Mouse (Mus musculus): ENCODE data around the gene Gtpbp4. TPM values are rescaled to one million over a fixed set of nuclear protein-coding genes. Genes with fewer than 3 reads are reported as not detected.

The Gtpbp4 gene
- polyA plus RNA-seq, 1 experiment from 2014 or later, result 61.0 TPM

GRCm38 (mm10) chr13:8933499-8933898 lies 62.4 kb downstream of the Gtpbp4 start:
- no peak overlapping the region for H3K4me2 ChIP-seq (ENCODE audit: low read length)
- ATAC-seq (replicated peaks; ENCODE audit: low FRiP score, low read depth), result no peak
- no peaks in the 10 kb centered on the region for H3K9me3 ChIP-seq (replicated peaks; ENCODE audit: low read length)
- DNase-seq (ENCODE audit: low spot score), result no peak
- no peak overlapping the region for H3K9ac ChIP-seq (ENCODE audit: low read depth, low read length)
- no peaks in the 10 kb centered on the region for H3K36me3 ChIP-seq (ENCODE audit: insufficient read depth, low read length)
- H3K27me3 ChIP-seq (ENCODE audit: insufficient read depth, low read length), result no peaks in the 10 kb centered on the region
- H3K27ac ChIP-seq, result no peak overlapping the region
- no peak for TF ChIP-seq CTCF (IDR thresholded peaks at IDR 0.05; ENCODE audit: low read depth)
- no peak overlapping the region for H3K4me3 ChIP-seq (replicated peaks; ENCODE audit: low read depth, low read length)
- no peaks in the 10 kb centered on the region for H3K4me1 ChIP-seq (replicated peaks; ENCODE audit: insufficient read depth, low read length)
- 68% methylated on average over 2 of the region's 2 CpGs for WGBS

Small RNAs within 50 kb of the gene (microRNA-seq; reads per million reads assigned to microRNA genes)
- gene Gm22750, result not detected

Other genes starting within 250 kb of the Gtpbp4 start
- gene Wdr37, start 124.2 kb downstream of the Gtpbp4 start, polyA plus RNA-seq (2015; fragmentation: Nextera tagmentation; extraction: Ambion mirVana), result 15.0 and 15.5 TPM in 2 replicates
- gene Idi1, start 110.6 kb downstream of the Gtpbp4 start, polyA plus RNA-seq (2015; fragmentation: Nextera tagmentation; extraction: Ambion mirVana), result 46.9 and 47.1 TPM in 2 replicates
- not detected in 2 replicates for gene Gm9745, start 47.9 kb downstream of the Gtpbp4 start, polyA plus RNA-seq (2015; fragmentation: Nextera tagmentation; extraction: Ambion mirVana)
- not detected in 2 replicates for gene Idi2, start 43.2 kb downstream of the Gtpbp4 start, polyA plus RNA-seq (2015; fragmentation: Nextera tagmentation; extraction: Ambion mirVana)
- gene Larp4b, start 97.8 kb upstream of the Gtpbp4 start, polyA plus RNA-seq (2015; fragmentation: Nextera tagmentation; extraction: Ambion mirVana), result 27.4 and 27.9 TPM in 2 replicates